ENCODE assay signal across 11 mouse cellular contexts in genomic region chr5:20653425-20654185, GRCm38 (mm10).
DNase-seq lines count a peak whose midpoint lies in the region; ATAC-seq and TF ChIP-seq lines count a peak whose summit lies in the region.
"Had no signal": no experiment of that assay in that cellular context is flagged by ENCODE, and none has a peak within 500 bp of the region (broad histone marks: within the 10 kb centered on the region; RNA-seq: fewer than 3 reads in every experiment).

No protein-coding gene starts in this region.

- peak; percentile 50 for TF ChIP-seq CTCF in left cerebral cortex, adult 2 months (IDR thresholded peaks at IDR 0.05)
- peak; percentile 37 for TF ChIP-seq CTCF in Patski (IDR thresholded peaks at IDR 0.05)

- CTCF ChIA-PET in Patski (lab: Charles Lee) = interaction anchor here (0.7 to 1.9 kb wide), 8 partner anchors 10 to 183 kb away, joined by 3 to 6 read pairs (median 3); no protein-coding TSS in a partner anchor

- no peak overlapping the region for H3K4me3 ChIP-seq in left cerebral cortex, adult 2 months

- no peak for DNase-seq in frontal cortex, postnatal 10 days (ENCODE audit: low spot score in 2 of 2)
- peak; percentile 24 to 42 for DNase-seq in left cerebral cortex, adult 2 months (ENCODE audit: extremely low spot score in 1 of 2, low spot score in 2 of 2)
- DNase-seq in left cerebral cortex, postnatal 4 days = no peak
- peak; percentile 79 for DNase-seq in Patski (ENCODE audit: low read depth, low spot score)
- DNase-seq in adrenal gland, adult 2 months = no peak
- no peak for DNase-seq in urinary bladder, postnatal 10 days (ENCODE audit: low spot score)
- DNase-seq: adrenal gland, postnatal 14 days; thymus, postnatal 25 days had no signal

- intact Hi-C loops in left cerebral cortex, adult 2 months (cut with DNase I) = loop anchor here (5.0 to 10.0 kb wide), 2 partner anchors 44 to 1129 kb away; no protein-coding TSS in a partner anchor
- intact Hi-C loops in left cerebral cortex, postnatal 4 days (cut with DNase I) = no loop called here

- POLR2A ChIA-PET in Patski (lab: Charles Lee) = no interaction called here

- peak overlapping the region; percentile 45 for H3K27ac ChIP-seq in left cerebral cortex, adult 2 months
- H3K27ac ChIP-seq: liver, embryonic 14.5 days had no signal

- no peaks in the 10 kb centered on the region for H3K27me3 ChIP-seq in Patski

- in situ Hi-C loops in Patski (cut with MboI; ENCODE audit: low pct_unique_long_range_greater_than_20kb) = no loop called here

- peak; percentile 77 for ATAC-seq in frontal cortex, adult (ENCODE audit: low TSS enrichment)
- ATAC-seq in Patski = peak; percentile 82
- 0 out of 2 replicates have a peak, but pooled peaks have one; percentile 31 for ATAC-seq in megakaryocyte progenitor cell, adult 5-6 weeks (replicated peaks; ENCODE audit: poor library complexity)

Comparison
In these comparisons a context has a peak if more than half of its experiments do, and no peak if none do; other contexts are left out.
1. DNase-seq: peak in left cerebral cortex, adult 2 months (2 of 2) and Patski (single experiment); none in frontal cortex, postnatal 10 days (0 of 2), left cerebral cortex, postnatal 4 days (single experiment), adrenal gland, adult 2 months (single experiment) and urinary bladder, postnatal 10 days (single experiment).
2. ATAC-seq: peak in every context shown above with its lines; median percentile 82 in Patski; 77 in frontal cortex, adult; 31 in megakaryocyte progenitor cell, adult 5-6 weeks.